Mouse (Mus musculus) large intestine, adult 2 months (tissue): Measurements from ENCODE around the gene Slc23a4. TPM values are rescaled to one million over a fixed set of nuclear protein-coding genes. Genes with fewer than 3 reads are reported as not detected.

Experiments used
- DNase-seq: peaks from one replicate; pipeline ENCODE4 v3.0.0-alpha.2; 2012; ENCODE audit warnings: low read depth, low spot score
- WGBS: fragments of 180-500 bp; shearing (Covaris S2); methylation state at CpG from one replicate; pipeline ENCODE4 v1.1.7; 2018; 5-methylcytosine and 5-hydroxymethylcytosine counted together
- polyA plus RNA-seq: library from polyadenylated mRNA; depleted of rRNA; stranded (reverse); fragments of >200 nt; gene quantifications from 2 replicates; pipeline ENCODE4 v1.2.3, GENCODE M21; 2012

The Slc23a4 gene
- polyA plus RNA-seq, 1 experiment: 37.3 TPM

DNA sequence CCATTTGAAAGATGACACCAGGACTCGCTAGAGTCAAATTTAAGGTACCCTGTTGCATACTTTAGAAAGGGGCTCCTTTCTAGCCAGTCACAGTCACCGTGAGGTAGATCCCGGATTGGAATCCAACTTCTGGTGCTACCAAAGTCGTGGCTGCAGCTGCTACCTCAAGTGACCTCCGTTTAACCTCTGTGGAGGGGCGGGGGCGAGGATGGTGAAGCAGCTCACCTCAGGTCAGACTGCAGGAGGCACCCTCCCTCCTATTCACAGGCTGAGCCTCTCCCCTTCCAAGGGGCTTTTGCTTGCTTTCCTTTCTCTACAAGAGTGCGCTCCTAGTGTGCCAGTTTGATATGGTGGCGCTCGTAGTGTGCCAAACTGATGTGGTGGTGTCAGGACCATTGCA lies 68.2 kb downstream of the Slc23a4 start, which contains the start of gene Stra8:
Gene Stra8 (plus strand): TSS at position 208 of the 400 bp plus-strand sequence.
- 65% methylated on average over 10 of the region's 10 CpGs for WGBS
- no peak for DNase-seq

DNA sequence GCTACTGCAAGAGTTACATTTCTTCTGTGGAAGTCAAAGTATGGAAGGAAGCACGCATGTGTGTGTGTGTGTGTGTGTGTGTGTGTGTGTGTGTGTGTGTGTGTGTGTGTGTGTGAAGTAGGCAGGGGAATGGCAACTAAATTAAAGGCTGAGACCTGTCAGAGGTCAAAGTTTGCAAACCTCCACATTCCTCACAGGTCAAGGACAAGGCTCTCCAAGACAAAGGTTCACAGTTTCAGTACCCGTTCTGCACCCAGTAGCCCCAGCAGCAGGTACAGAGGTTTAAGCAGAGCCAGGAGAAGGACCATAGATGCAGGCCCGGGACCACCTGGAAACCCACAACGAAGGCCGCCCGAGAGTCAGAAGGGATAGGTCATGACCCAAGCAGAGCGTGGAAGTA lies 69.1 kb downstream of the Slc23a4 start:
- DNase-seq: no peak
- 77% methylated on average over 7 of the region's 7 CpGs for WGBS

DNA sequence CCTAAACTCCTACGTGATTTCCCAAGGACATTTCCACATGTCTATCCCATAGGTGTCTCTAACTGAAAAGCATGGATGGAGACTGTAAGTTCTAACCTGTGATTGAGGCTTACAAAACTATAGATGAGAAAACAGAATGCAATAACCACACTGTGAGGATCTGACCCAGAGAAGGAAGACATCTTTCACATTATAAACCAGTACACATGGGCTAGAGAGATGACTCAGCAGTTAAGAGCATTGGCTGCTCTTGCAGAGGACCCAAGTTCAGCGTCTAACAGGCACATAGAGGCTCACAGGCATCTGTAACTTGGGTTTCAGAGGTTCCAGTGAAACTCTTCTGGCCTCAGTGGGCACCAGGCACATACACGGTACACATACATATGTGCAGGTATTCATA lies 73.7 kb downstream of the Slc23a4 start:
- WGBS: 71% methylated on average over 3 of the region's 3 CpGs
- DNase-seq: no peak

DNA sequence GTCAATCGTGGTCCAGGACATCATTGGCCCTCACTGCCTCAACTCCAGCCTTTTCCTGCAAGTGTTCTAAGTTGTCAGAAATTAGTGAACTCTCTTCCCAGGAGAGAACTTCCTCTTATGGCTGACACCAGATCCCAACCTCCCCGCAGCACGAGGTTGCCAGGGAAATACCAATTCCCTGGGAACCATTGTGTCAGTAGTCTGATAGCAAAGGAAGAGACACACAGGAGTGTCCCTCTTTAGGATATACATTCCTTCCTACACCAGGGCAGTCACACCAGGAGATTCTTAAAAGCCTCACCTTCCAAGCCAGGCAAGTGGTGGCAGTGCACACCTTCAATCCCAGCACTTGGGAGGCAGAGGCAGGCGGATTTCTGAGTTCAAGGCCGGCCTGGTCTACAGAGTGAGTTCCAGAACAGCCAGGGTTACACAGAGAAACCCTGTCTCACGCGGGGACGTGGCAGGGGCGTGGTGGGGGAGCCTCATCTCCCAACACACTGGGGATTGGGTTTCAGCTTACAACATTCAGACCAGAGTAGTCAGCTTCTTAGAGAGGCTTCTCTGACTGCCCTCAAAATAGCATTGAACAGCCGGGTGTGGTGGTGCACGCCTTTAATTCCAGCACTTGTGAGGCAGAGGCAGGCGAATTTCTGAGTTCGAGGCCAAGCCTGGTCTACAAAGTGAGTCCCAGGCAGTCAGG lies 74.7 kb downstream of the Slc23a4 start:
- WGBS: 73% methylated on average over 13 of the region's 13 CpGs
- DNase-seq: no peak

DNA sequence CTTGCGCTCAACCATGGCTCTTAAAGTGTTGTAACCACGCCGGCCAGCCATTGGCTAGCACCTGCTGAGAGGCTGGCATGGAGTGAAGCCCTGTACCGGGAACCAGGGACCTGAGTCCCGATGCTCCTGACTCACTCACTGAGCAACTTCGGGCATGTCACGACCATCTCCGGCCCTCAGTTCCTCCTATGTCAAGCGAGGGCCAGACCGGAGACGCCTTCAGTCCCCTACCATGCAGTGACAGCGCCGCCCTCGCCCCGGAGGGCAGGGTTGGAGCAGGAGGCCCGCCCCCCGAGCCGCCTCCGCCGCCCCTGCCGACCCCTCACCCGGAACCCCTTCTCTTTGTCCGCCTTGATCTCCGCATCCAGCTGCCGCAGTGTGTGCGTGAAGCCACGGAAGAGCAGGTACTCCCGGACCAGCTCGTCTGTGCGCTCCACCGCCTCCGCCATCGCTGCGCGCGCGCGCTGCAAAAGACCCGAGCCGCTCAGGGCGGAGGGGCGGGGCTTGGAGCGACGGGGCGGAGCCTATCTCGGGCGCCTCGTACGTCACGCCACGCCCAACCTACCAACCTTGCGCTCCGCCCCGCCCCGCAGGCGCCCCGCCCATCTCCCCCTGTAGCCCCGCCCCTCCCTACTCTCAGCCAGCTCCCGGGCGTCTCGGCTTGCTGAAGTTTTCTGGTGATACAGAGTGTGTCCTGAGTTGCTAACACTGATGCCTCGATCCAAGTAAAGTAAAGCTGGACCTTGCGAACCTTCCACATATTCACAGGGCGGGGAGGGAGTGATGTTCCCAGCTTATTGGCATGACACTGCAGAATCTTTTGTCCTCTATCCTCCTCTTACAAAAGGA lies 77.6 kb downstream of the Slc23a4 start, which contains the start of gene Wdr91:
Gene Wdr91 (minus strand): TSS at position 506 of the 849 bp plus-strand sequence.
- WGBS: 1% methylated on average over 64 of the region's 64 CpGs
- DNase-seq: peak; percentile 58

DNA sequence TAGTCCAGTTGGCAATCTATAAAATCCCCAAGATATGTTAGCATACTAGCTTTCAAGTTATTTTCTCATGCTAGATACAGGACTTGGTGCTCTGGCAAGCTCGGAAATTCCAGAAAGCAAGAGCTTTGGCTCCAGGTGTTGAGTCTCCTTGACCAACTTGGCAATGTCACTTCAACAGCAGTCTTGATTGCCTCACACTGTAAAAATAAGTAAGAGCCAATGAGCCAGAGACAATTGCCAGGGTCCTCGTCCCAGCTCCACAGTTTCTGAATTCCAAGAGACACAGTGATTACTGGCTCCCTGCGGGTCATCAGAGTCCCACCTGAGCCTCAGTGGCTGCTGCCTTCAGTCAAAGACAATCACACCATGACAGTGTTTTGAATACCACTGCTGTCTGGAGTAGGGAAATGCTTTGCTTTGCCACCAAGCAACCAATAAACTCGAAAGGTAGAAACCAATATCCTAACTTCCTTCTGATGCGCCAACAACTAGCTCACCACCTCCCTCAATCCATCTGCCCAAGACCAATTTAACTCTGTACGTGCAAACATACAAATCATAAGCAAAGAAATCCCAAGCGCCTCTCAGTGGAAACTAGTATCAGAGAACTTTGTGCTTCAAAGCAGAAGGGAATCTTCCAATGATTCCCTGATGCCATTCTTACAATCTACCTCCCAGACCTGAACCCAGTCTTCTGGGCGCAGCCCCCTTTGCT lies 78.4 kb downstream of the Slc23a4 start:
- WGBS: 40% methylated on average over 8 of the region's 8 CpGs
- DNase-seq: no peak

DNA sequence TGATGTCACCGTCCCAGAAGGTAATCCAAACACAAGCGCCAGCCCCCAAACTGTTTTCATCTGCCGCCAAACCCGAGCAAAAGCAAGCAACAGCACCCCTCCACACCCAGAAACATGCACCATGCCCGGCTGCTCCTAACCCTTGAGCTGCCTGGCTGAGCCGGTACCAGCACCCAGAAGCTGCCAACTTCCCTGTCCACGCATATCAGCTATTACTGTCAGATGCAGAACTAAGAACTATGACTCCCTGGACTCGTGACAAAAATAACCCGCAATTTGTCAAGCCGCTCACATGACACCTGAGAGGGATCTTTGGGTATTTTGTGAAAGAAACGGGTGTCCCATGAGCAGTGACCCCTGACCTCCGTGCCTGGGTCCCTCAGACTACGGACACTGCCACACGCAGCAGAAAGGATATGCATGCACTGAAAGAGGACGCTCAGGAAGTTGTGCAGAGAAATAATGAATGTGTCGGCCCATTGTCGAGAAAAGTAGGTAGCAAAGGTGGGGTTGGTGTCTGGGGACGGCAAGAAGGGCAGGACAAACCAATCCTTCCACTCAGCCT lies 80.4 kb downstream of the Slc23a4 start:
- no peak for DNase-seq
- 87% methylated on average over 18 of the region's 18 CpGs for WGBS

DNA sequence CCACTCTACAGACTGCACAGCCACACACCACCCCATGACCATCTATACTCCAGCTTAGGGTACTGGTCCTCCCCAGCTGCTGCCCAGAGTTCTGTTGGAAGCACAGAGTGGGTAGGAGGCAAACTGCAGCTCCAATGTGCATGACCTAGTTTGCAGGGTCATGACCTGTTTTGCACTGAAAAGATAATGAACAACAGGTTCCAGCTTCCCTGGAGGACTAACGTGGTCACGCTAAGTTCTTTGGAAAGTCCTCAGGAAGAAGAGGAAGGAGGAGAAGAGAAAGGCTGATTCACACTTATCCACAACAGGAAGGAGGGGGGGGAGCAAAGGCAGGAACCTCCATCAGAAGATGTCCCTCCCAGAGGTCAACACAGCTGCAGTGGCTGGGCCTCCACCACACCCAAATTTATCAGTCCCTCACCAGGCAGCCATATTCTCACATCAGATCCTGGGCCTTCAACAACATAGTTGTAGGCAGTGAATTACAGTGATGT lies 81.0 kb downstream of the Slc23a4 start:
- 76% methylated on average over 2 of the region's 2 CpGs for WGBS
- DNase-seq: no peak

DNA sequence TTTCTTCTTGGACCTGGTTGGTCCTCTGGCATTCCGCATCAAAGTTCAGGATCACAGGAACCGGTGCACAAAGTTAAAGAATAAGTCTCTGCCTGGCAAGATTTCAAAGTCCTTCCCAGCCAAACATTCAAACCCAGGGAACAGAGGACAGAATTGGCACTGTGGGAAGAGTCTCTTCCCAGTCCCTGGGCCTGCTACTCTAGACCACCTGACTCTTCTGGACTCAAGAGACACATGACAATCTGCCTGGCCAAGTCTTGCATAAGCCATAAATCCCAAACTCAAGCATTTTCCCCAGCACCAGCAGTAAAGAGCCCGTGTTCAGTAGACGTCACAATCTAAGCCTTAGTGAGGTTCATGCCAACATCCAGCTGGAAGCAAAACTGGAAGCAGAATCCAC lies 81.5 kb downstream of the Slc23a4 start:
- WGBS: 81% methylated on average over 4 of the region's 4 CpGs
- no peak for DNase-seq

DNA sequence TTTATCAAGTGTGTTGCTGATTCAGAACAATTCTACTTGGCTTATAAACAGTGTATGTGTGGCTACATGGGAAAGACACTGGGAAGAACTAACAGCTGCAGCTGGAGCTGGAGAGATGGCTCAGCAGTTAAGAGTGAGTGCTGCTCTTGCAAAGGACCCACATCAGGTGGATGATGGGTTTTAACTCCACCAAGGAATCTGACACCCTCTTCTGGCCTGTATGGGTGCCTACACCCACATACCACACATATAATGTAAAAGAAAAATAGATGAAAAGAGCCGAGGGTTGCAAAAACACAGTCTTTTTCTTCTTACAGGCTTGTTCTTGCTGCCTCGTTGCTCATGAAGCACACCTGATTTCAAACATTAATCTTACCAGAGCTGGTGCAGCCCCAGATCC lies 82.1 kb downstream of the Slc23a4 start:
- DNase-seq: no peak
- WGBS: 77% methylated on average over 2 of the region's 2 CpGs

DNA sequence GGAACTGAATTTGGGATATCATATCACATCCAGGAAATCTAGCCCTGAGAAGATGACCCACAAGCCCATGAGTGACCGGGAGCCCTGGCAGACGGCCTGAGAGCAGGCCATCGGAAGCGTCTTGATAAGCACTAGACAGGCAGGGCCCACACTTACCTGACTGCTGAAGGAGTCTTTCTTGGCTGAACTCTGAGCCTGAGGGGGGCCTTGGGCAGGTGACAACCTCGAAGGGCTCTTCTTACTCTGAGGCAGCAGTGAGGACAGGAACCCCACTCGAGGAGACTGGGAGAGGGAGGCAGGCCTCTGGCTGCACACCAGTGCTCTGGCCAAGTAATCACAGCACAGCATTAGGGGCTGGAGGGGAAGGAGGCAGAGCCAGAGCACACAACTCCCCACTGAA lies 83.8 kb downstream of the Slc23a4 start:
- WGBS: 89% methylated on average over 6 of the region's 6 CpGs
- no peak for DNase-seq

DNA sequence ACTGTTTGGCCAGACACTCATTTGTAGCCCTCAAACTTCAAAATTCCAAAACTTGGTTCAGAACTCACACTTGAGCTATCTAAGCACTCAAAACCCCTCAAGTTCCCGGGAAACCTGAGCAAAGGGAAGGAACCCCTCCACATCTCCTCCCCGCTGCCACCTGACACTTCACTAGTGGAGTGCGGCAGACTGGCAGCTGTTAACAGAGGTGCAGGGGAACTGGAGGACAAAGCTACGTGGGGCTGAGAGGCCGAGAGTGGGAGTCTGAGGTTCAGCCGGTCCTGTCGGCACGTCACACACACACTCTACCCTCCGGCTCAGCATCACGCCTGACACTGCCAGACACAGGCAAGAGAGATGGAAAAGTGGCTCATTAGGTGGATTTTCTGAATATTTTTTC lies 84.4 kb downstream of the Slc23a4 start:
- 89% methylated on average over 10 of the region's 10 CpGs for WGBS
- DNase-seq: no peak

DNA sequence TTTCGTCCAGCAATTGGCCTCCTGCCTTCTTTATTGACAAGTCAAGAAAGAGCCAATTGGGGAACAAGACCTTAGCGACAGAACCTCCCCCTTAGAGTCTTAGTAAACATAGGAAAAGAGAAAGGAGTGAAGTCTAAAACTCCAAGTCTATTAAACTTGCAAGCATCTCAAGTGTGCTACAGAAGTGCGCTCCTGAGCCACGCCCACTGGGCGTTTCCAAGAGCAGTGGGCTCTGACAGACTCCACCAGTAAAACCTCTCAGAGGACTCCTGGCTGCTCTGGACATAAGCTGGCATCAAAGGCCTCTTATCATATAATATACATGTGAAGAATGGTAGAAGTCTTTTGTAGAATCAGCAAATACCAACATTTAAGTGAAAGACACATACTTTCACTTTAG lies 84.8 kb downstream of the Slc23a4 start:
- 59% methylated on average over 5 of the region's 5 CpGs for WGBS
- DNase-seq: no peak

DNA sequence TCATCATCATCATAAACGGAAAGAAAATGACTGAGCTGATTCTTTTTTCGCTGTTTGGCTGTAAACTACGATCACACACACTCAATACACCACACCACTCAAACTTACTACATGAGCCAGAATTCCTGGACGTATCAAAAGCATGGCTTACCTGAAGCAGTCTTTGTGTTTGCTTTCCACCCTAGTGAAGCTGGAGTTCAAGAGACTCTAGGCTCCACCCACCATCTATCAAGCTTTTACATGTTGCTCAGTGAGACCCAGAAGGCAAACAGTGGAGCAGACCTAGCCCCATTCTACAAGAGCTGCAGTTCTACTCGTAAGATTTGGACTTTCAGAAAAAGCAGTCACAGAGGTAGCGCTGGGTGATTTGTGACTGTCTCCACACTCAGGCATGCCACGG lies 85.6 kb downstream of the Slc23a4 start:
- no peak for DNase-seq
- WGBS: 82% methylated on average over 7 of the region's 7 CpGs

DNA sequence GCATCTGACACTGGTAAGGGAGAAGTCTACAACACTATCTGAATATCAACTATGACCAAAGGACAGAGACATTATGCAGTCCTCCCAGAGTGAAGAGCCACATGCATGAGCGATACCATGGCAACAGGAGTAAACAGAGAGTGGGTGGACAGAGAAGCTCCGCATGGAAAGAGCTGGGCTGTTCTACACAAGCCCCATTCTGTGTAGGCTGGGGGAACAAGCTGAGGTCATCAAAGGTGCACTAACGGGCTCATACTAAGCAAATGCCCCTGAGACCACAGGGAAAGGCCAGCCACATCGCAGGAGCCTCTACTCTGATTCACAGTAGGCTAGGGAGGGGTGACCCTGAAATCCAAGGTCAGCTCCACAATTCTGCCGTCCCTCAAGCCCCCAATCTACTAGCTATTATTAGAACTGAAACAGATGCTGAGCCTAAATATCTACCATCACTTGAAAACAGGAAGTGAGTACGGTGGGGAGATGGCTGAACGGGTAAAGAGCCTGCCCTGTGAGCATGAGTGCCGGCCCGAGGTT lies 86.2 kb downstream of the Slc23a4 start:
- WGBS: 66% methylated on average over 9 of the region's 9 CpGs
- no peak for DNase-seq

DNA sequence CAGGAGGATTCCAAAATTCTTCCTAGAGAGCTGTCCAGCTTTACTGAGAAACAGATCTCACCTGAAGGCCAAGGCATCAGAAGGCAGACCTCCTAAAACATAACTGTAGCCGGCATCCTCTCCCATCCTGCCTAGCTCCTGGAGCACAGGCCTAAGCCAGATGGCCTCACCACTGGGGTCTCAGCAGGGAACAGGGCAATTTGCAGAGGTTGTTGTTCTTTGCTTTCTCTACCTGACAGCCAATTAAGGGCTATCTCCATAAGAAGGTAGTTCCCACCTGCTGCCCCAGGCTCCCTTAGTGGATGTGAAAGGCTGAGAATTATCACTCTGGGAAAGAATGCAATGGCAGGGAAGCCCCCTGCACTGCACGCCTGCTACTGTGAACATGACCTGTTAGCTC lies 87.2 kb downstream of the Slc23a4 start:
- no peak for DNase-seq
- WGBS: 85% methylated on average over 2 of the region's 2 CpGs

DNA sequence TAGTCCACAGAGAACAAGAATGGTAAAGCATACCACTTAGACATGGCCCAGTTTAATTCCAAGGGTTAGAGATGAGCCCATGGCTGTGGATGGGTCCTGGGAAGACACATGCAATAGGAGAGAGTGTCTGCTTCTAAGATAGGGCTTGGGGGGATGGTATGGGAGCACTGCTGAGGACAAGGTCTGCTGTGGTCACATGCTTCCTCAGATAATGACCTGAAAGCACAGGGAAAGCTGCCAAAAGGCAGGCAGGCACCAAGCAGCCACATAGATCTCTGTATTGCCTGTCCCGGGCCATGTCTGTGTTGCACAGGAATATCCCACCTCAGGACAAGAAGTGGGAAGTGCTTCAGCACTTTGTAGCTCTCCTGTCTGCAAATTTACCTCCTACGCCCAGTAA lies 89.1 kb downstream of the Slc23a4 start:
- WGBS: 77% methylated on average over 2 of the region's 2 CpGs
- DNase-seq: no peak

DNA sequence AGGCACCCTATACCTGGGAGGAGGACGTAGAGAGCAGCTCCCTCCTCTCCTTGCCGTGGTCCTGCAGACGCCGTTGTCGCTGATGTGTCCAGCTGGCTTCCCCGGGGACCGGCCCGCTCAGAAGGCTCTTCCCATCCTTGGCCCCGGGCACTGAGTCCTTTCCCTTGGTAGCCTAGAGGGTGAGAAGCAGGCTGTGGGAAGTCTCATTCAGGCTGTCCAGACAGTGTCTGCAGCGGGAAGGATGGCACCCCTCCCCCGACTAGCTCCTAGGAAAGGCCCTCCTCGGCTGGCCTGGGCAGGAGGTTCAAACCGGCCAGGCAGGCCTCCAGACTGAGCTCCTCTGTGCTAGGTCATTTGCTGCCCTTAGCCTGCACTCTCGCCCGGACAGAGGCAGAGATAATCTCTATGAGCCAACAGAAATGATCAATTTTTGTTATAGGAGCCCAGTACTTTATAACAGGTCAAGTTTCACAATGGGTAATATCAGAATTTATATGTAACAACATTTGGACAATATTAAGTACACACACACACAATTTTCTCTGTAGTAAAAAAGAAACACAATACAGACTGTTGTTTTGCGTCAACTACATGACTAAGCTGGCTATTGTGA lies 91.9 kb downstream of the Slc23a4 start:
- DNase-seq: no peak
- 78% methylated on average over 16 of the region's 16 CpGs for WGBS

DNA sequence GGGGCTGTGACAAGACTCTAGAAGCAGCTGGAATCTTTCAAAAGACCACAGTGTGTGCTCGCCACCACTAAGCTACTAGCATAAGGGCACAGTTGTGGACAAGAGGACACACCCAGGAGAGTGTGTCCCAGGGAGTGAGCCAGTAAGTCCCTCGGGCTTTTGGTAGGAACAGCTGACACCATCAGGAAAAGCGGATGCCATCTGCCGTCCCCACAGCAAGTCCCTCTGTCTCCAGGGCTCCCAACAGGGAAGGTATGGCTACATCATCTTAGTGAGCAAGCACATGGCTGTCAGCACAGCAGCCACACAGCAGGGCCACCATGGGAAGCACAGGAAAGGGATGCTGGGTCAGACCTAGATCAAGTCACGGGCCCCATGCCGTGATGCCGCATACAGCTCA lies 92.6 kb downstream of the Slc23a4 start:
- DNase-seq: no peak
- 91% methylated on average over 7 of the region's 7 CpGs for WGBS
